21 mouse cellular contexts compared by ENCODE assay signal in the genomic region with DNA sequence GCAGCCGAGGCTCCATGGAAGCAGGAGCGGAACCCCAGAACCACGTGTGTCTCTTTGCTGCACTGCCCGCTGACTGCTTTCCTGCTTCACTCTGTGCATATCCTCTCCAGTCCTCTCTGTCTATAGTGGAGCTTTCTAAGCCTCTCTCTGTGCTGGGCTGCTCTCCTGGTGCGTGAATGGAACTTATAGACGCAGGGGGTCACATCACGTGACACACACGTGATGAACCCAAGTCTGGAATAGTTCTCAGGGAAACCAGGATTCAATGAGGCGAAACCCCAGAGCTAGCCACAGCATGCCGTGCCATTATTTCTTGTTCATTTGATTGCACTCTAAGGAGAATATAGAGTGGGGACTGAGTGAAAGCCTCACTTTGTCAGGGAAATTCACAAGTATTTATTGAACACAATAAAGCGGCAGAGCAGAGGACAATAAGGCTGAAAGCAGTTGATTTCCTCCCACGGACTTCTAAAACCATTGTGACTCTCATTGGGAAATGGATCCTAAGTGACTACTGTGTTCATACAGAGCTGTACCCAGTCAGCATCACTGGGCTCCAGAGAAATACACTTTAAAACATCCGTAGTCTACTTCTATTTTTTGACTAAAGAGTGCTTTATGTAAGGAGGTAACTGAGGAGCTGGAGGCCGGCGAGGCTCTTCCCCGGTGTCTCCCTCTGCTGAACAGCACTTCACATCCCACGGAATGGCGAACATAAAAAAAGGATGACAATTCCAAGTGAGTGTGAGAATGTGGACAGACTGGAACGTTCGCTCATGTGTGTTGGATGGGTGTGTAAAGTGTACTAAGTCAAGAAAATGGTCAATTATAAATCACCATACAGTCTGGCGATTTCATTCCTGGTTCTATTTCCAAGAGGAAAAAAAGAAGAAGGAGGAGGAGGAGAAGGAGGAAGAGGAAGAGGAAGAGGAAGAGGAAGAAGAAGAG.
DNase-seq lines count a peak whose midpoint lies in the region; ATAC-seq and TF ChIP-seq lines count a peak whose summit lies in the region.
"Had no signal": no experiment of that assay in that cellular context is flagged by ENCODE, and none has a peak within 500 bp of the region (broad histone marks: within the 10 kb centered on the region; RNA-seq: fewer than 3 reads in every experiment).

No protein-coding gene starts in this region.

- no peaks in the 10 kb centered on the region for H3K27me3 ChIP-seq in hindbrain, postnatal 0 days (ENCODE audit: insufficient read depth, low read length)
- peaks cover 18% of the 10 kb centered on the region for H3K27me3 ChIP-seq in hindbrain, embryonic 10.5 days (ENCODE audit: insufficient read depth, poor library complexity, severe bottlenecking)
- peaks cover 4% of the 10 kb centered on the region; the same call in 1 of the 2 replicates for H3K27me3 ChIP-seq in forebrain, embryonic 11.5 days (ENCODE audit: control insufficient read depth, insufficient read depth, low read length)
- no peaks in the 10 kb centered on the region for H3K27me3 ChIP-seq in neural tube, embryonic 13.5 days
- H3K27me3 ChIP-seq: embryonic facial prominence, embryonic 13.5 days; limb, embryonic 15.5 days had no signal

- no peaks in the 10 kb centered on the region for H3K9me3 ChIP-seq in hindbrain, postnatal 0 days (ENCODE audit: low read length)
- H3K9me3 ChIP-seq in hindbrain, embryonic 10.5 days = no peaks in the 10 kb centered on the region
- no peaks in the 10 kb centered on the region; the same call in 1 of the 2 replicates for H3K9me3 ChIP-seq in forebrain, embryonic 11.5 days (ENCODE audit: control insufficient read depth, low read length)
- H3K9me3 ChIP-seq in neural tube, embryonic 13.5 days = no peaks in the 10 kb centered on the region
- H3K9me3 ChIP-seq: embryonic facial prominence, embryonic 13.5 days; heart, embryonic 10.5 days; limb, embryonic 15.5 days had no signal

- H3K36me3 ChIP-seq in hindbrain, postnatal 0 days (ENCODE audit: insufficient read depth, low read length) = no peaks in the 10 kb centered on the region
- H3K36me3 ChIP-seq in hindbrain, embryonic 10.5 days = no peaks in the 10 kb centered on the region
- no peaks in the 10 kb centered on the region for H3K36me3 ChIP-seq in forebrain, embryonic 11.5 days (ENCODE audit: control insufficient read depth, insufficient read depth, low read length)
- no peaks in the 10 kb centered on the region for H3K36me3 ChIP-seq in neural tube, embryonic 13.5 days
- H3K36me3 ChIP-seq: embryonic facial prominence, embryonic 13.5 days; heart, embryonic 10.5 days; limb, embryonic 15.5 days had no signal

- H3K4me3 ChIP-seq in hindbrain, postnatal 0 days (ENCODE audit: low read length) = no peak overlapping the region
- H3K4me3 ChIP-seq in hindbrain, embryonic 10.5 days = no peak overlapping the region
- H3K4me3 ChIP-seq in forebrain, embryonic 11.5 days (ENCODE audit: low read depth, low read length) = no peak overlapping the region
- H3K4me3 ChIP-seq in neural tube, embryonic 13.5 days = no peak overlapping the region
- H3K4me3 ChIP-seq: embryonic facial prominence, embryonic 13.5 days; heart, embryonic 10.5 days; layer of hippocampus, adult 2 months; limb, embryonic 15.5 days had no signal

- no peak overlapping the region for H3K27ac ChIP-seq in hindbrain, postnatal 0 days
- no peak overlapping the region for H3K27ac ChIP-seq in hindbrain, embryonic 10.5 days
- no peak overlapping the region for H3K27ac ChIP-seq in forebrain, embryonic 11.5 days (ENCODE audit: low read depth, low read length)
- H3K27ac ChIP-seq in neural tube, embryonic 13.5 days (replicated peaks) = 0 out of 2 replicates have a peak overlapping the region, but pooled peaks have one; percentile 18
- H3K27ac ChIP-seq: embryonic facial prominence, embryonic 13.5 days; heart, embryonic 10.5 days; kidney, postnatal 0 days; layer of hippocampus, adult 2 months; limb, embryonic 15.5 days had no signal

- WGBS in hindbrain, postnatal 0 days = 61% methylated on average over 21 of the region's 21 CpGs
- WGBS in hindbrain, embryonic 10.5 days = 73% methylated on average over 21 of the region's 21 CpGs
- 65% methylated on average over 21 of the region's 21 CpGs for WGBS in forebrain, embryonic 11.5 days
- 51% methylated on average over 21 of the region's 21 CpGs for WGBS in neural tube, embryonic 13.5 days

- no peak for TF ChIP-seq CTCF in hindbrain, postnatal 0 days (IDR thresholded peaks at IDR 0.05; ENCODE audit: low read depth)

- ATAC-seq in hindbrain, postnatal 0 days = peak; percentile 18; the same call in 1 of the 2 replicates
- peak; percentile 86 for ATAC-seq in forebrain, embryonic 11.5 days (replicated peaks; ENCODE audit: low FRiP score)
- ATAC-seq in neural tube, embryonic 13.5 days (ENCODE audit: low read depth) = peak; percentile 76
- ATAC-seq: activated CD4-positive, CD25-positive, alpha-beta regulatory T cell, adult 4 months; CD4-positive, CD25-positive, alpha-beta regulatory T cell, adult 4 months; intestine, postnatal 0 days; liver, postnatal 0 days had no signal

- DNase-seq in hindbrain, postnatal 0 days (ENCODE audit: low spot score) = no peak
- no peak for DNase-seq in hindbrain, embryonic 10.5 days (ENCODE audit: low spot score)
- DNase-seq in R1 (ENCODE audit: low read depth, low spot score) = peak; percentile 84
- DNase-seq in forebrain, embryonic 11.5 days (ENCODE audit: low spot score) = peak; percentile 56
- no peak for DNase-seq in cerebellum, adult 9-11 months
- DNase-seq in layer of hippocampus, adult 9-11 months = no peak
- DNase-seq: adrenal gland, postnatal 36 days; cerebellum, postnatal 25 days; gastrocnemius, postnatal 14 days; heart, postnatal 14 days; liver, postnatal 0 days; right cerebral cortex, adult 18-20 months had no signal

- no peaks in the 10 kb centered on the region for H3K4me1 ChIP-seq in hindbrain, postnatal 0 days (ENCODE audit: insufficient read depth, low read length)
- peaks cover 7% of the 10 kb centered on the region; the same call in 1 of the 2 replicates for H3K4me1 ChIP-seq in hindbrain, embryonic 10.5 days (replicated peaks)
- H3K4me1 ChIP-seq in forebrain, embryonic 11.5 days (replicated peaks; ENCODE audit: control insufficient read depth, insufficient read depth, low read length) = no peaks in the 10 kb centered on the region
- 0 out of 2 replicates have a peak, but pooled peaks cover 8% of the 10 kb centered on the region for H3K4me1 ChIP-seq in neural tube, embryonic 13.5 days (replicated peaks)
- H3K4me1 ChIP-seq: heart, embryonic 10.5 days had no signal

- no peak overlapping the region for H3K9ac ChIP-seq in hindbrain, postnatal 0 days (replicated peaks; ENCODE audit: low read length)
- H3K9ac ChIP-seq in forebrain, embryonic 11.5 days (ENCODE audit: low read length) = no peak overlapping the region
- H3K9ac ChIP-seq in neural tube, embryonic 13.5 days = no peak overlapping the region
- H3K9ac ChIP-seq: embryonic facial prominence, embryonic 13.5 days; limb, embryonic 15.5 days; liver, postnatal 0 days had no signal

- H3K4me2 ChIP-seq in hindbrain, postnatal 0 days (ENCODE audit: low read depth, low read length) = no peak overlapping the region
- H3K4me2 ChIP-seq in forebrain, embryonic 11.5 days (ENCODE audit: low read depth, low read length, severe bottlenecking) = no peak overlapping the region
- H3K4me2 ChIP-seq in neural tube, embryonic 13.5 days = peak overlapping the region; percentile 16; the same call in 1 of the 2 replicates
- H3K4me2 ChIP-seq: embryonic facial prominence, embryonic 13.5 days; limb, embryonic 15.5 days had no signal

Comparison
In these comparisons a context has a peak if more than half of its experiments do, and no peak if none do; other contexts are left out.
1. ATAC-seq: peak in every context shown above with its lines; median percentile 86 in forebrain, embryonic 11.5 days; 76 in neural tube, embryonic 13.5 days; 18 in hindbrain, postnatal 0 days.
2. DNase-seq: peak in R1 (single experiment) and forebrain, embryonic 11.5 days (single experiment); none in hindbrain, postnatal 0 days (single experiment), hindbrain, embryonic 10.5 days (single experiment), cerebellum, adult 9-11 months (single experiment) and layer of hippocampus, adult 9-11 months (single experiment).